Mouse (Mus musculus): Measurements from ENCODE around the gene Ergic3. TPM values are rescaled to one million over a fixed set of nuclear protein-coding genes. Genes with fewer than 3 reads are reported as not detected.

The Ergic3 gene
- polyA plus RNA-seq, 1 experiment from 2014 or later = 220 TPM

GRCm38 (mm10) chr2:156005393-156005792 is 2.5 kb upstream of the Ergic3 start:
- no peak overlapping the region for H3K9ac ChIP-seq (replicated peaks)
- no peak overlapping the region for H3K4me3 ChIP-seq
- ATAC-seq (ENCODE audit: low FRiP score, low read depth) = no peak
- H3K36me3 ChIP-seq = peaks cover 8% of the 10 kb centered on the region
- no peaks in the 10 kb centered on the region for H3K27me3 ChIP-seq
- H3K4me2 ChIP-seq (replicated peaks) = no peak overlapping the region
- H3K4me1 ChIP-seq = peaks cover 9% of the 10 kb centered on the region
- no peak overlapping the region for H3K27ac ChIP-seq (replicated peaks)
- H3K9me3 ChIP-seq = no peaks in the 10 kb centered on the region
- whole genome bisulfite sequencing = 90% methylated on average over 4 of the region's 4 CpGs

GRCm38 (mm10) chr2:156018106-156018505 is 10.3 kb downstream of the Ergic3 start:
- no peaks in the 10 kb centered on the region for H3K9me3 ChIP-seq
- H3K4me3 ChIP-seq = no peak overlapping the region
- H3K4me1 ChIP-seq = no peaks in the 10 kb centered on the region
- no peak overlapping the region for H3K9ac ChIP-seq (replicated peaks)
- no peak overlapping the region for H3K27ac ChIP-seq (replicated peaks)
- no peak for ATAC-seq (ENCODE audit: low FRiP score, low read depth)
- H3K36me3 ChIP-seq = peaks cover 68% of the 10 kb centered on the region
- no peak overlapping the region for H3K4me2 ChIP-seq (replicated peaks)
- no peaks in the 10 kb centered on the region for H3K27me3 ChIP-seq
- 92% methylated on average over 3 of the region's 3 CpGs for WGBS

- no peak overlapping the region for H3K4me3 ChIP-seq
- no peaks in the 10 kb centered on the region for H3K27me3 ChIP-seq
- no peak overlapping the region for H3K9ac ChIP-seq (replicated peaks)
- H3K9me3 ChIP-seq = no peaks in the 10 kb centered on the region
- 92% methylated on average over 8 of the region's 8 CpGs for WGBS
- no peak overlapping the region for H3K27ac ChIP-seq (replicated peaks)
- no peak for ATAC-seq (ENCODE audit: low FRiP score, low read depth)
- peaks cover 36% of the 10 kb centered on the region for H3K36me3 ChIP-seq
- no peaks in the 10 kb centered on the region for H3K4me1 ChIP-seq
- no peak overlapping the region for H3K4me2 ChIP-seq (replicated peaks)
Observed at GRCm38 (mm10) chr2:156021219-156021618, 13.4 kb downstream of the Ergic3 start.

GRCm38 (mm10) chr2:156021765-156022164 is 13.9 kb downstream of the Ergic3 start:
- Histone ChIP-seq H3K27me3 (no peaks in the 10 kb centered on the region), H3K4me2 (replicated peaks) (no peak overlapping the region), H3K9ac (replicated peaks) (no peak overlapping the region), H3K4me3 (no peak overlapping the region), H3K9me3 (no peaks in the 10 kb centered on the region), H3K4me1 (no peaks in the 10 kb centered on the region), H3K36me3 (peaks cover 31% of the 10 kb centered on the region), H3K27ac (replicated peaks) (no peak overlapping the region)
- no peak for ATAC-seq (ENCODE audit: low FRiP score, low read depth)
- WGBS = 88% methylated on average over 2 of the region's 2 CpGs

- ATAC-seq (ENCODE audit: low FRiP score, low read depth) = no peak
- H3K9me3 ChIP-seq = no peaks in the 10 kb centered on the region
- no peaks in the 10 kb centered on the region for H3K4me1 ChIP-seq
Observed at GRCm38 (mm10) chr2:156025482-156025881, 17.6 kb downstream of the Ergic3 start.

GRCm38 (mm10) chr2:156039390-156039789 is 31.5 kb downstream of the Ergic3 start:
- H3K27ac ChIP-seq (replicated peaks) = no peak overlapping the region
- no peak for ATAC-seq (ENCODE audit: low FRiP score, low read depth)
- WGBS = 94% methylated on average over 3 of the region's 3 CpGs

More at GRCm38 (mm10) chr2:156025482-156025881, 17.6 kb downstream of the Ergic3 start:
- H3K27ac ChIP-seq (replicated peaks) = no peak overlapping the region
- no peak overlapping the region for H3K4me3 ChIP-seq
- H3K36me3 ChIP-seq = no peaks in the 10 kb centered on the region
- no peaks in the 10 kb centered on the region for H3K27me3 ChIP-seq
- no peak overlapping the region for H3K9ac ChIP-seq (replicated peaks)
- no peak overlapping the region for H3K4me2 ChIP-seq (replicated peaks)

GRCm38 (mm10) chr2:156042903-156043302 is 35.1 kb downstream of the Ergic3 start:
- no peak overlapping the region for H3K9ac ChIP-seq (replicated peaks)
- no peaks in the 10 kb centered on the region for H3K4me1 ChIP-seq
- H3K27me3 ChIP-seq = peaks cover 11% of the 10 kb centered on the region; the same call in 1 of the 2 replicates
- H3K4me3 ChIP-seq = no peak overlapping the region
- H3K4me2 ChIP-seq (replicated peaks) = no peak overlapping the region
- no peaks in the 10 kb centered on the region for H3K9me3 ChIP-seq
- 87% methylated on average over 8 of the region's 8 CpGs for WGBS
- H3K36me3 ChIP-seq = no peaks in the 10 kb centered on the region
- ATAC-seq (ENCODE audit: low FRiP score, low read depth) = no peak
- H3K27ac ChIP-seq (replicated peaks) = no peak overlapping the region

More at GRCm38 (mm10) chr2:156039390-156039789, 31.5 kb downstream of the Ergic3 start:
- H3K4me1 ChIP-seq = no peaks in the 10 kb centered on the region
- H3K9ac ChIP-seq (replicated peaks) = no peak overlapping the region
- H3K4me3 ChIP-seq = no peak overlapping the region
- no peak overlapping the region for H3K4me2 ChIP-seq (replicated peaks)
- no peaks in the 10 kb centered on the region for H3K27me3 ChIP-seq
- no peaks in the 10 kb centered on the region for H3K36me3 ChIP-seq
- no peaks in the 10 kb centered on the region for H3K9me3 ChIP-seq

GRCm38 (mm10) chr2:156047929-156048328 is 40.1 kb downstream of the Ergic3 start:
- H3K4me2 ChIP-seq (replicated peaks) = peak overlapping the region; percentile 13
- H3K36me3 ChIP-seq = no peaks in the 10 kb centered on the region
- H3K9ac ChIP-seq (replicated peaks) = no peak overlapping the region; the same call in 1 of the 2 replicates
- no peak overlapping the region for H3K4me3 ChIP-seq
- H3K4me1 ChIP-seq = no peaks in the 10 kb centered on the region
- H3K27me3 ChIP-seq = peaks cover 21% of the 10 kb centered on the region; the same call in 1 of the 2 replicates
- 7% methylated on average over 19 of the region's 19 CpGs for WGBS
- H3K9me3 ChIP-seq = no peaks in the 10 kb centered on the region
- ATAC-seq (ENCODE audit: low FRiP score, low read depth) = no peak
- no peak overlapping the region for H3K27ac ChIP-seq (replicated peaks)

GRCm38 (mm10) chr2:156052816-156053215 is 45.0 kb downstream of the Ergic3 start, which contains the start of gene Fer1l4:
Fer1l4 (minus strand) TSS chr2:156052947.
- Histone ChIP-seq H3K9ac (replicated peaks) (no peak within 1 kb of the TSS), H3K9me3 (no peaks in the 10 kb centered on the region), H3K4me2 (replicated peaks) (no peak within 1 kb of the TSS), H3K4me3 (no peak within 1 kb of the TSS), H3K27me3 (peaks cover 11% of the 10 kb centered on the region; the same call in 1 of the 2 replicates), H3K27ac (replicated peaks) (no peak within 1 kb of the TSS), H3K36me3 (no peaks in the 10 kb centered on the region), H3K4me1 (no peaks in the 10 kb centered on the region)
- WGBS = 92% methylated on average over 9 of the region's 9 CpGs
- ATAC-seq (ENCODE audit: low FRiP score, low read depth) = no peak

- WGBS = under 1% methylated on average over 81 of the region's 81 CpGs
- H3K4me3 ChIP-seq = peak within 1 kb of the TSS; percentile 71
- peak; percentile 89 for ATAC-seq (ENCODE audit: low FRiP score, low read depth)
Observed at GRCm38 (mm10) chr2:156065099-156066041, 57.5 kb downstream of the Ergic3 start, which contains the start of gene Spag4. Spag4 (plus strand) TSS chr2:156065175.

GRCm38 (mm10) chr2:156066126-156066525 is 58.3 kb downstream of the Ergic3 start:
- no peaks in the 10 kb centered on the region for H3K27me3 ChIP-seq
- peak overlapping the region; percentile 80 for H3K9ac ChIP-seq (replicated peaks)
- H3K4me2 ChIP-seq (replicated peaks) = peak overlapping the region; percentile 91
- H3K27ac ChIP-seq (replicated peaks) = no peak overlapping the region
- H3K9me3 ChIP-seq = no peaks in the 10 kb centered on the region
- H3K4me1 ChIP-seq = peaks cover 9% of the 10 kb centered on the region
- ATAC-seq (ENCODE audit: low FRiP score, low read depth) = 0 out of 2 replicates have a peak, but pooled peaks have one; percentile 3
- WGBS = 34% methylated on average over 10 of the region's 10 CpGs
- peak overlapping the region; percentile 71 for H3K4me3 ChIP-seq
- peaks cover 41% of the 10 kb centered on the region for H3K36me3 ChIP-seq

More at GRCm38 (mm10) chr2:156065099-156066041, 57.5 kb downstream of the Ergic3 start, which contains the start of gene Spag4:
- Histone ChIP-seq H3K4me2 (replicated peaks) (peak within 1 kb of the TSS; percentile 91), H3K4me1 (peaks cover 9% of the 10 kb centered on the region), H3K36me3 (peaks cover 34% of the 10 kb centered on the region), H3K27ac (replicated peaks) (peak within 1 kb of the TSS; percentile 75), H3K27me3 (no peaks in the 10 kb centered on the region), H3K9ac (replicated peaks) (peak within 1 kb of the TSS; percentile 80), H3K9me3 (no peaks in the 10 kb centered on the region)
